Mouse (Mus musculus) neutrophil, adult 59 days (primary cell): ENCODE measurements around the gene Krt77. TPM values are rescaled to one million over a fixed set of nuclear protein-coding genes. Genes with fewer than 3 reads are reported as not detected.

Experiments
- total RNA-seq, 2 experiments: library from RNA; stranded (reverse); gene quantifications; 1 replicate in 1 of 2; 2 replicates in 1 of 2; pipeline ENCODE4 v1.2.4; 2023

Krt77 gene
- not detected for total RNA-seq

DNA sequence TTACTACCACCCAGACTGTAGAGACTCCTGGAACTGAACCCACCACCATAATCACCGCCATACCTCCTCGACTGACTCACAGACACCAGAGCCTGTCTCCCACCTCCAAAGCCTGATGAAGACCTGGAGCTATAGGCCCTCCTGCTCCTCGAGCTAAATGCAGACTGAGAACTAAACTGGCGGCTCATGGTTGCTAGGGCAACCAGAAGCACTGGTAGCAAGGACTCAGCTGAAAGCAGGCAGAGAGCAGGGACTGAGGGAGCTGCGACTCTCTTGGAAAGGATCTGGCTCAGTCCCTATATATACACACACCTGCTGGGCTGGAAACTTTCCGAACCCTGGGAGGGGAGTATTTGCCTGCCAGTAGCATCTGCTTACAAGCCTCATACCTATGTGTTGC lies at the start of gene Krt77:
TSS of gene Krt77 (minus strand) at position 275 of the 400 bp plus-strand sequence.

DNA sequence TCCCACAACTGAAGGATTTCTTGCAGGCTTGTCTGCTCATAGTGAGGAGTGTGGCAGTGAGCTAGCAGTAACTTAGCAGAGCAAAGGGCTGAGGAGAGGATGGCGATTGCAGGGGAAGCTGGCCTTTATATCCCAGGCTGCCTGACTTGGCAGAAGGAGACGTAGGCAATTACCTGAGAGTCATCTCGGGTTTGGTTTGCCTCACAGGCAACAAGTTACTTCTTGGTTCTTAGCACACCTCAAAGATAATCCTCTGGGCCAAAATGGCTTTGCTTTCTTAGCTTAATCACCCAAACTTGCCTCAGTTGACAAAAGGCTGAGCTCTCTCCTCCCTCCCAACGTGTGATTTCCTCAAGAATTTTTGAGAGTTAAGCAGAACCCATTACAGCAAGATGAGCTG lies 23.3 kb upstream of the Krt77 start, which contains the start of gene Krt76:
TSS of gene Krt76 (minus strand) at position 101 of the 400 bp plus-strand sequence.

DNA sequence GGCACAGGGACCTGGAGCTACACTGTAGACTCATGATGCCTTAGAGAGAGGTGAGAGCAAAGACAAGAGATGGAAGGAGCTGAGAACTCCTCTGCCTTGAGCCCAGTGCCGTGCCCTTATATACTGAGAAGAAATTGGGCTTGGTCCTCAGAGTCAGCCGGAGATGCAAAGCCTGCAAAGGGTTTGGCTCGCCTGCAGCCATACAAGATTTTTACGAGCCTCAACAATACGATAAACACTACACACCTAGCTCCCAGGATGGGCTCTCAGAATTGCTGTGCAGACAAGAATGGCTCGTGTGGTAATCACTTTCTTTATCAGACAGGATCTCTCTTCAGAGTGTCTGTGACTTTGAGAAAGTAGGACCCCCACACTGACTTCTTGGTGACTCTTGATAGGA lies 18.8 kb downstream of the Krt77 start, which contains the start of gene Krt1:
TSS of gene Krt1 (minus strand) at position 101 of the 400 bp plus-strand sequence.

DNA sequence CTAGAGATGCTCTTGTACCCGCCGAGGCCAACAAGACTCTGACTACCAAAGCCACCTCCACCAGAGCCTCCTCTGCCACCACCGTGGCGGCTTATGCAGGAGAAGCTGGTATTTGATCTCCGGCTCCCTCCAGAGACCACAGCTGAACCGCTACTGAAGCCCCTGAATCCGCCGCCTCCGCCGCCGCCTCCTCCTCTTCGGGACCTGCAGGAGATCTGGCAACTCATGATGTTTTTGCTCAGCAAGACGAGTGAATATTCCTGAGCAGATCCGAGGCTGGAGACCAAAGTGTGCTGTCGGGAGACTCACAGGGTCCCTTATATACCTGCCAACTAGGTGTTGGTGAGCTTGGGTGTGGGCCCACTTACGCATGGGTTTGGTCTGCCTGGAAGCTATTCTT lies 51.6 kb downstream of the Krt77 start, which contains the start of gene Krt2:
TSS of gene Krt2 (minus strand) at position 295 of the 400 bp plus-strand sequence.

Other genes with a start within 250 kb of the Krt77 start
- gene Gm5414, start 241.5 kb downstream of the Krt77 start, total RNA-seq: not detected
- not detected for gene Gm5478, start 222.3 kb downstream of the Krt77 start, total RNA-seq
- gene Krt6b, start 189.4 kb downstream of the Krt77 start, total RNA-seq: not detected
- not detected for gene Krt6a, start 175.4 kb downstream of the Krt77 start, total RNA-seq
- not detected for gene Krt5, start 156.8 kb downstream of the Krt77 start, total RNA-seq
- gene Krt71, start 126.6 kb downstream of the Krt77 start, total RNA-seq: not detected
- not detected for gene Krt72, start 83.2 kb downstream of the Krt77 start, total RNA-seq
- gene Krt73, start 67.4 kb downstream of the Krt77 start, total RNA-seq: not detected
- not detected for gene Krt2, start 51.5 kb downstream of the Krt77 start, total RNA-seq
- gene Krt1, start 18.9 kb downstream of the Krt77 start, total RNA-seq: not detected
- gene Krt76, start 23.2 kb upstream of the Krt77 start, total RNA-seq: not detected
- not detected for gene Krt4, start 55.0 kb upstream of the Krt77 start, total RNA-seq
- gene Krt79, start 70.6 kb upstream of the Krt77 start, total RNA-seq: not detected
- not detected for gene Krt78, start 84.6 kb upstream of the Krt77 start, total RNA-seq
- gene Krt8, start 134.8 kb upstream of the Krt77 start, total RNA-seq: not detected
- gene Krt18, start 158.5 kb upstream of the Krt77 start, total RNA-seq: under 1 TPM; 0.26 to 0.73 TPM
- gene Eif4b, start 204.1 kb upstream of the Krt77 start, total RNA-seq: 100 to 1,000 TPM; 127 to 136 TPM
- gene Tns2, start 230.7 kb upstream of the Krt77 start, total RNA-seq: 1 to 10 TPM; 1.4 TPM